Comparison of ENCODE assay signal across 8 mouse cellular contexts in the genomic region with DNA sequence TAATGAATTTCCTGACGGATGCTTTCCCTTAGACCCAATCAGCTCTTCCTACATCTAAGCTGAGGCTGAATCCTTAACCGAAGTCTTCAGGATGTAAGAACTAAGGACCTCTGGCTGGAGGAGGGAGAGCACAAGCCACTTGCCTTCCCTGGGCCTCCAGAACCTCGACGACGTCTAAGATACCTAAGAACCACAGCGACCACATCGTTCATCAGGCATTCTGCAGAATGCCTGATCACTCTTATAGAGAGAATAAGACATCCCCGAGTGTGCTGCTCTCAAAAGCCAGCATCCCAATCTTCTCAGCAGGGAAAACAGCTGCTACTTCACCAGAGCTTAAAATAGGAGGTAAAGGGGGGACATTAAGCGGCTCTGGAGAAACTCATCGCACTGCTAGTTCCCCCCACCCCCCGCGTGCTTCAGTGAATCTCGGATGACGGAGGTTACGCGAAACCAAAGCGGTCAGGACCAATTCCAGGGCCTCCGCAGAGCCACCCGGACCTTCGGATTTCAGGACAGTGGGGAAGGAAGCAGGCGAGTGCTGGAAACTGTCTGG. TPM values are rescaled to one million over a fixed set of nuclear protein-coding genes. Genes with fewer than 3 reads are reported as not detected.
DNase-seq lines count a peak whose midpoint lies in the region; ATAC-seq and TF ChIP-seq lines count a peak whose summit lies in the region.

No protein-coding gene starts in this region.

- TF ChIP-seq EP300 in heart, adult 2 months (IDR thresholded peaks at IDR 0.05; ENCODE audit: insufficient read depth, low read depth, low read length), result no peak

- peaks cover 8% of the 10 kb centered on the region for H3K79me2 ChIP-seq in heart, adult 2 months (replicated peaks; ENCODE audit: control insufficient read depth, insufficient read depth, low read length)

- no peak for TF ChIP-seq POLR2A in heart, adult 2 months (IDR thresholded peaks at IDR 0.05; ENCODE audit: insufficient read depth, low read depth, low read length)
- TF ChIP-seq POLR2A in testis, adult 2 months (IDR thresholded peaks at IDR 0.05; ENCODE audit: control insufficient read depth, low read depth, low read length), result no peak

- H3K4me2 ChIP-seq in embryonic facial prominence, embryonic 14.5 days (ENCODE audit: low read depth, low read length), result peak overlapping the region; percentile 76
- H3K4me2 ChIP-seq in limb, embryonic 11.5 days (ENCODE audit: low read depth, severe bottlenecking), result peak overlapping the region; percentile 63
- peak overlapping the region; percentile 76 for H3K4me2 ChIP-seq in midbrain, postnatal 0 days (ENCODE audit: low read depth, low read length, poor library complexity, severe bottlenecking)

- H3K36me3 ChIP-seq in heart, adult 2 months (ENCODE audit: control insufficient read depth, insufficient read depth, low read length), result peaks cover 12% of the 10 kb centered on the region
- no peaks in the 10 kb centered on the region for H3K36me3 ChIP-seq in testis, adult 2 months (ENCODE audit: control insufficient read depth, insufficient read depth, low read length)
- no peaks in the 10 kb centered on the region for H3K36me3 ChIP-seq in embryonic facial prominence, embryonic 14.5 days (ENCODE audit: control insufficient read depth, insufficient read depth, low read length)
- no peaks in the 10 kb centered on the region for H3K36me3 ChIP-seq in limb, embryonic 11.5 days (ENCODE audit: control insufficient read depth, insufficient read depth, low read length)
- H3K36me3 ChIP-seq in midbrain, postnatal 0 days (ENCODE audit: insufficient read depth, low read length), result no peaks in the 10 kb centered on the region

- H3K27ac ChIP-seq in heart, adult 2 months, result peak overlapping the region; percentile 89
- H3K27ac ChIP-seq in testis, adult 2 months (ENCODE audit: control insufficient read depth, insufficient read depth, low read depth, low read length), result peak overlapping the region; percentile 72
- H3K27ac ChIP-seq in embryonic facial prominence, embryonic 14.5 days (replicated peaks; ENCODE audit: low read depth, low read length), result peak overlapping the region; percentile 92
- peak overlapping the region; percentile 82 for H3K27ac ChIP-seq in limb, embryonic 11.5 days (replicated peaks; ENCODE audit: low read depth, low read length)
- peak overlapping the region; percentile 90 for H3K27ac ChIP-seq in midbrain, postnatal 0 days (ENCODE audit: low read depth, low read length)

- H3K4me1 ChIP-seq in heart, adult 2 months (ENCODE audit: control insufficient read depth, insufficient read depth, low read length), result peaks cover 11% of the 10 kb centered on the region
- peaks cover 2% of the 10 kb centered on the region for H3K4me1 ChIP-seq in testis, adult 2 months (ENCODE audit: control insufficient read depth, insufficient read depth, low read length)
- H3K4me1 ChIP-seq in embryonic facial prominence, embryonic 14.5 days (ENCODE audit: control insufficient read depth, insufficient read depth, low read length), result peaks cover 8% of the 10 kb centered on the region
- peaks cover 9% of the 10 kb centered on the region for H3K4me1 ChIP-seq in limb, embryonic 11.5 days (ENCODE audit: control insufficient read depth, insufficient read depth, low read length)
- peaks cover 8% of the 10 kb centered on the region; the same call in 1 of the 2 replicates for H3K4me1 ChIP-seq in midbrain, postnatal 0 days (ENCODE audit: insufficient read depth, low read length)

- H3K4me3 ChIP-seq in heart, adult 2 months, result peak overlapping the region; percentile 77
- H3K4me3 ChIP-seq in testis, adult 2 months (ENCODE audit: control insufficient read depth, low read depth, low read length), result peak overlapping the region; percentile 90
- H3K4me3 ChIP-seq in embryonic facial prominence, embryonic 14.5 days (ENCODE audit: low read depth, low read length), result peak overlapping the region; percentile 75
- peak overlapping the region; percentile 84 for H3K4me3 ChIP-seq in limb, embryonic 11.5 days (ENCODE audit: low read depth, low read length)
- peak overlapping the region; percentile 65 for H3K4me3 ChIP-seq in midbrain, postnatal 0 days (ENCODE audit: low read depth, low read length)

- H3K9me3 ChIP-seq in embryonic facial prominence, embryonic 14.5 days (ENCODE audit: control insufficient read depth, low read length), result no peaks in the 10 kb centered on the region
- no peaks in the 10 kb centered on the region for H3K9me3 ChIP-seq in limb, embryonic 11.5 days (ENCODE audit: control insufficient read depth, low read length)
- no peaks in the 10 kb centered on the region for H3K9me3 ChIP-seq in midbrain, postnatal 0 days (ENCODE audit: low read length)

- peak overlapping the region; percentile 94 for H3K9ac ChIP-seq in heart, adult 2 months (ENCODE audit: low read depth, low read length)
- peak overlapping the region; percentile 83 for H3K9ac ChIP-seq in embryonic facial prominence, embryonic 14.5 days (ENCODE audit: low read depth, low read length)
- H3K9ac ChIP-seq in limb, embryonic 11.5 days (ENCODE audit: low read length), result peak overlapping the region; percentile 89
- H3K9ac ChIP-seq in midbrain, postnatal 0 days (replicated peaks; ENCODE audit: low read length, poor library complexity, severe bottlenecking), result peak overlapping the region; percentile 81

- DNase-seq in heart, adult 2 months, result no peak
- DNase-seq in heart, adult 18-20 months, result no peak
- no peak for DNase-seq in testis, postnatal 14 days (ENCODE audit: low spot score)
- peak; percentile 56 for DNase-seq in embryonic facial prominence, embryonic 14.5 days (ENCODE audit: low spot score)
- DNase-seq in limb, embryonic 11.5 days (ENCODE audit: low spot score), result peak; percentile 41
- peak; percentile 30 for DNase-seq in midbrain, postnatal 0 days (ENCODE audit: low spot score)
- DNase-seq in testis, postnatal 10 days (ENCODE audit: low spot score), result no peak

- under 1% methylated on average over 21 of the region's 21 CpGs for WGBS in heart, adult 2 months
- WGBS in embryonic facial prominence, embryonic 14.5 days, result 0% methylated on average over 20 of the region's 21 CpGs
- under 1% methylated on average over 21 of the region's 21 CpGs for WGBS in limb, embryonic 11.5 days
- under 1% methylated on average over 21 of the region's 21 CpGs for WGBS in midbrain, postnatal 0 days

- ATAC-seq in embryonic facial prominence, embryonic 14.5 days (ENCODE audit: low read depth), result no peak
- ATAC-seq in limb, embryonic 11.5 days (ENCODE audit: insufficient number of reproducible peaks, low FRiP score, low TSS enrichment, low read depth), result no peak
- peak; percentile 8; the same call in 1 of the 2 replicates for ATAC-seq in midbrain, postnatal 0 days (ENCODE audit: low FRiP score)

- no peaks in the 10 kb centered on the region for H3K27me3 ChIP-seq in heart, adult 2 months (ENCODE audit: control insufficient read depth, insufficient read depth, low read length)
- H3K27me3 ChIP-seq in testis, adult 2 months (ENCODE audit: control insufficient read depth, insufficient read depth, low read length), result no peaks in the 10 kb centered on the region
- H3K27me3 ChIP-seq in embryonic facial prominence, embryonic 14.5 days (replicated peaks; ENCODE audit: control insufficient read depth, insufficient read depth, low read length), result no peaks in the 10 kb centered on the region
- no peaks in the 10 kb centered on the region for H3K27me3 ChIP-seq in limb, embryonic 11.5 days (ENCODE audit: control insufficient read depth, insufficient read depth, low read length)
- no peaks in the 10 kb centered on the region for H3K27me3 ChIP-seq in midbrain, postnatal 0 days (ENCODE audit: insufficient read depth, low read length)

- intact Hi-C loops in heart, adult 2 months (cut with DNase I), result loop anchor here (1.0 to 2.0 kb wide), 2 partner anchors 68 to 264 kb away; partner anchors contain the start of gene Zup1

- TF ChIP-seq CTCF in heart, adult 2 months (IDR thresholded peaks at IDR 0.05), result no peak
- no peak for TF ChIP-seq CTCF in testis, adult 2 months (IDR thresholded peaks at IDR 0.05; ENCODE audit: control insufficient read depth, insufficient read depth, insufficient replicate concordance, low read depth, low read length)
- no peak for TF ChIP-seq CTCF in midbrain, postnatal 0 days (IDR thresholded peaks at IDR 0.05)

RNA-seq across cellular contexts. Expression of gene Rwdd1, which starts 0.6 kb away (rescaled TPM):
- 100 to 1,000 TPM; 105 to 123 TPM for total RNA-seq in heart, adult 2 months (2021)
- polyA plus RNA-seq in heart, adult 2 months (2012; rRNA removed), result 38.5 and 59.0 TPM in 2 replicates
- 100 to 1,000 TPM; 121 to 123 TPM for total RNA-seq in heart, adult 18-20 months (2021)
- polyA plus RNA-seq in testis, adult 2 months (2012; rRNA removed), result 39.0 and 41.3 TPM in 2 replicates
- 138 and 141 TPM in 2 replicates for polyA plus RNA-seq in embryonic facial prominence, embryonic 14.5 days (2014; fragmentation: Nextera tagmentation; extraction: Ambion mirVana)
- 170 and 176 TPM in 2 replicates for polyA plus RNA-seq in limb, embryonic 11.5 days (2014; fragmentation: Nextera tagmentation; extraction: Ambion mirVana)
- total RNA-seq in midbrain, postnatal 0 days (2014; rRNA removed), result 124 and 145 TPM in 2 replicates
- 157 and 174 TPM in 2 replicates for polyA plus RNA-seq in midbrain, postnatal 0 days (2015; fragmentation: Nextera tagmentation; extraction: Ambion mirVana)

RNA-seq across cellular contexts. Expression of gene Trappc3l, which starts 18.6 kb away (rescaled TPM):
- not detected for total RNA-seq in heart, adult 2 months (2021)
- not detected in 2 replicates for polyA plus RNA-seq in heart, adult 2 months (2012; rRNA removed)
- not detected for total RNA-seq in heart, adult 18-20 months (2021)
- not detected in 2 replicates for polyA plus RNA-seq in testis, adult 2 months (2012; rRNA removed)
- 0.89 TPM in 1 of 2 replicates, not detected in the other for polyA plus RNA-seq in embryonic facial prominence, embryonic 14.5 days (2014; fragmentation: Nextera tagmentation; extraction: Ambion mirVana)
- polyA plus RNA-seq in limb, embryonic 11.5 days (2014; fragmentation: Nextera tagmentation; extraction: Ambion mirVana), result not detected in 2 replicates
- not detected in 2 replicates for total RNA-seq in midbrain, postnatal 0 days (2014; rRNA removed)
- not detected in 2 replicates for polyA plus RNA-seq in midbrain, postnatal 0 days (2015; fragmentation: Nextera tagmentation; extraction: Ambion mirVana)

RNA-seq across cellular contexts. Expression of gene Calhm4, which starts 25.3 kb away (rescaled TPM):
- not detected for total RNA-seq in heart, adult 2 months (2021)
- not detected in 2 replicates for polyA plus RNA-seq in heart, adult 2 months (2012; rRNA removed)
- total RNA-seq in heart, adult 18-20 months (2021), result not detected
- not detected in 2 replicates for polyA plus RNA-seq in testis, adult 2 months (2012; rRNA removed)
- 0.12 and 0.18 TPM in 2 replicates for polyA plus RNA-seq in embryonic facial prominence, embryonic 14.5 days (2014; fragmentation: Nextera tagmentation; extraction: Ambion mirVana)
- not detected in 2 replicates for polyA plus RNA-seq in limb, embryonic 11.5 days (2014; fragmentation: Nextera tagmentation; extraction: Ambion mirVana)
- 0.33 TPM in 1 of 2 replicates, not detected in the other for total RNA-seq in midbrain, postnatal 0 days (2014; rRNA removed)
- not detected in 2 replicates for polyA plus RNA-seq in midbrain, postnatal 0 days (2015; fragmentation: Nextera tagmentation; extraction: Ambion mirVana)

Comparison
In these comparisons a context has a peak if more than half of its experiments do, and no peak if none do; other contexts are left out.
1. DNase-seq: peak in embryonic facial prominence, embryonic 14.5 days (single experiment), limb, embryonic 11.5 days (single experiment) and midbrain, postnatal 0 days (single experiment); none in heart, adult 2 months (0 of 2), heart, adult 18-20 months (0 of 2), testis, postnatal 14 days (single experiment) and testis, postnatal 10 days (single experiment).
2. Peak in every context shown above with its lines, with median percentiles within 50 percentile points of each other: H3K27ac ChIP-seq, H3K4me3 ChIP-seq, H3K9ac ChIP-seq and H3K4me2 ChIP-seq.